Mouse (Mus musculus) layer of hippocampus, adult 8-10 months (tissue): Measurements from ENCODE around the gene Rnf44. TPM values are rescaled to one million over a fixed set of nuclear protein-coding genes. Genes with fewer than 3 reads are reported as not detected.

Source experiments
- total RNA-seq, 4 experiments: library from RNA; stranded (reverse); gene quantifications; 2 replicates each; pipeline ENCODE4 v1.2.4; 2022

Gene Rnf44
- total RNA-seq, 4 experiments from 2014 or later: 130 to 151 (median 140) TPM

Other genes with a start within 250 kb of the Rnf44 start
- gene Thoc3, start 225.1 kb downstream of the Rnf44 start, total RNA-seq: 10 to 100 TPM; 31.7 to 38.2 (median 33.2) TPM
- 10 to 100 TPM; 14.1 to 17.7 (median 15.8) TPM for gene Simc1, start 190.1 kb downstream of the Rnf44 start, total RNA-seq
- 100 to 1,000 TPM; 130 to 147 (median 139) TPM for gene 4833439L19Rik, start 128.5 kb downstream of the Rnf44 start, total RNA-seq
- 10 to 100 TPM; 28.2 to 37.2 (median 30.9) TPM for gene Arl10, start 118.9 kb downstream of the Rnf44 start, total RNA-seq
- gene Nop16, start 103.8 kb downstream of the Rnf44 start, total RNA-seq: 10 to 100 TPM; 20.6 to 23.3 (median 20.8) TPM
- gene Higd2a, start 103.7 kb downstream of the Rnf44 start, total RNA-seq: 100 to 1,000 TPM; 134 to 161 (median 146) TPM
- 100 to 1,000 TPM; 241 to 284 (median 264) TPM for gene Cltb, start 82.6 kb downstream of the Rnf44 start, total RNA-seq
- gene Faf2, start 72.1 kb downstream of the Rnf44 start, total RNA-seq: 10 to 100 TPM; 48.9 to 67.1 (median 53.6) TPM
- gene Cdhr2, start 7.6 kb upstream of the Rnf44 start, total RNA-seq: under 1 TPM; 0.27 to 0.54 (median 0.37) TPM
- 100 to 1,000 TPM; 123 to 141 (median 132) TPM for gene Gprin1, start 56.0 kb upstream of the Rnf44 start, total RNA-seq
- 100 to 1,000 TPM; 652 to 713 (median 673) TPM for gene Sncb, start 72.7 kb upstream of the Rnf44 start, total RNA-seq
- gene Eif4e1b, start 90.1 kb upstream of the Rnf44 start, total RNA-seq: under 1 TPM in 1 of 4 experiments, not detected in 3; 0.35 TPM
- 10 to 100 TPM; 79.3 to 92.1 (median 82.9) TPM for gene Tspan17, start 95.5 kb upstream of the Rnf44 start, total RNA-seq